Mouse (Mus musculus): ENCODE results near the gene Ctnnd2. TPM values are rescaled to one million over a fixed set of nuclear protein-coding genes. Genes with fewer than 3 reads are reported as not detected.

The Ctnnd2 gene
- 1 to 10 TPM in 1 of 2 experiments, not detected in 1; 1.4 TPM for polyA plus RNA-seq (2017; shearing (Covaris generic))

DNA sequence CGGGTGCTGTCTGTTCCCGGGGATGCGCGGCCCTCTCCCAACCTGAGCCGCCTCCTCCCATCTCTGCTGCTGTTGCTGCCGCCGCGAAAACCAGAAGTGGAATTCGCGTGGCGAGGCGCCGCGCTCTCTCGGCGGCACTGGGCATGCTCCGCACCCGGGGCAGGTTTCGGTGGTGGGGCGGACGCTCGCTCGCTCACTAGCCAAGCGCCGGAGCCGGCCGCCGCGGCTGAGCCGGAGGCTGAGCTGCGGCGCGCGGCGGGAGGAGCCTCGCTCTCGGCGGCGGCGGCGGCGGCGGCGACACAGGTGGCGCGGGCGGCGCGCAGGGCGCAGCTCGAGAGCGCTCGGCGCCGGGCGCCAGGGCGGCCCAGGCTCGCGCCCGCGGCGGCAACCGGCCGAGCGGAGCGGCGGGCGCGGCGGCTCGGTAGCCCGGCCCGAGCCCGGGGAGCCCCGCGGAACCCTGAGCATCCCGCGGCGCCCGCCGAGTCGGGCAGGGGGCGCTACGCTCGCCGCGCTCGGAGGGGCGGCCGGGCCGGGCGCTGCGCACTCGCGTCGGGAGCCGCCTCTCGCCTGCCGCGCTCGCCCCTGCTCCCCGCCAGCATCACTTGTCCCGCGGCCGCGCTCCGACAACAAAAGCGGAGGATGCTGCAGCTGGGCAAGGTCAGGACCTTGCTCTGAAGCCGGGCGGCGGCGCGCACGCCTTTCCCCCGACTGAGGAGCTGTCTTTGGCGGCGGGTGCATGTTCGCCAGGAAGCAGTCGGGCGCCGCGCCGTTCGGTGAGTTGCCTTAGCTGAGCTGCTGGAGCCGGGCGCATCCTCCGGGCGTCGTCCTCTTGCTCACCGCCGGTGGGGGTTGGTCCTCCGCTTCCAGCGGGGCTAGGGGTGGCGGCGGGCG, at the start of gene Ctnnd2:
Gene Ctnnd2, plus strand, starts transcription at position 203 of the 891 bp plus-strand sequence.

